Mouse (Mus musculus): ENCODE measurements around the gene Olfr1299. TPM values are rescaled to one million over a fixed set of nuclear protein-coding genes. Genes with fewer than 3 reads are reported as not detected.

The Olfr1299 gene
- not detected in 3 replicates for total RNA-seq (2017)

- no peak for ATAC-seq (replicated peaks; ENCODE audit: insufficient number of reproducible peaks, low FRiP score, low TSS enrichment, poor library complexity, severe bottlenecking)
Measured at GRCm38 (mm10) chr2:111661119-111661518, at the start of gene Olfr1299. Olfr1299 (plus strand) TSS chr2:111661419.

GRCm38 (mm10) chr2:111626397-111626796 is 34.8 kb upstream of the Olfr1299 start, which contains the start of gene Olfr1297:
Olfr1297 (minus strand) TSS chr2:111626497.
- ATAC-seq (replicated peaks; ENCODE audit: insufficient number of reproducible peaks, low FRiP score, low TSS enrichment, poor library complexity, severe bottlenecking), result no peak

DNA sequence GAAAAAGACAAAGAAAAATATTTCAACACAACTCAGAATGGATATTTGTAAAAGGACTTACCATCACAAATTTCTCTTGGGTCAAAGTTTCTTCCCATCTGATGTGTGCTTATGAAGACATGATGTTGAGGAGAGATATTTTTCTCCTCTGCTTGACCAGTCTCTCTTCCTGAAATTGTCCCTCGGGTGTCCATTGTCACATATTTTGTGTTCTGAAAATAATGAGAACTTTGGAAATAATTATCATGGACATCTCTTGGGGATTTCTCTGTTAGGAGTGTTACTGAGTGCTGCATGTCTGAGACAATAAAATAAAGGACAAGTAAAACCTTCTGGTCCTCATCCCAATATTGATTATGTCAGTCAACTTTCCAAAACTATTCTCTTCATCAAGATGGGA is 12.1 kb upstream of the Olfr1299 start, which contains the start of gene Olfr1298:
Gene Olfr1298 (minus strand): TSS at position 101 of the 400 bp plus-strand sequence.
- no peak for ATAC-seq (replicated peaks; ENCODE audit: insufficient number of reproducible peaks, low FRiP score, low TSS enrichment, poor library complexity, severe bottlenecking)

Other genes starting within 250 kb of the Olfr1299 start
- not detected in 3 replicates for gene Olfr1286, start 238.3 kb upstream of the Olfr1299 start, total RNA-seq (2017)
- gene Olfr1287, start 212.3 kb upstream of the Olfr1299 start, total RNA-seq (2017), result not detected in 3 replicates
- gene Olfr1288, start 187.3 kb upstream of the Olfr1299 start, total RNA-seq (2017), result not detected in 3 replicates
- not detected in 3 replicates for gene Olfr1289, start 180.6 kb upstream of the Olfr1299 start, total RNA-seq (2017)
- not detected in 3 replicates for gene Olfr1290, start 167.6 kb upstream of the Olfr1299 start, total RNA-seq (2017)
- gene Olfr1291-ps1, start 164.2 kb upstream of the Olfr1299 start, total RNA-seq (2017), result not detected in 3 replicates
- gene Olfr1293-ps, start 136.2 kb upstream of the Olfr1299 start, total RNA-seq (2017), result not detected in 3 replicates
- not detected in 3 replicates for gene Olfr1294, start 121.1 kb upstream of the Olfr1299 start, total RNA-seq (2017)
- gene Olfr1295, start 91.7 kb upstream of the Olfr1299 start, total RNA-seq (2017), result not detected in 3 replicates
- gene Olfr1297, start 34.9 kb upstream of the Olfr1299 start, total RNA-seq (2017), result 0.10 TPM in 1 of 3 replicates, not detected in the others
- gene Olfr1298, start 12.2 kb upstream of the Olfr1299 start, total RNA-seq (2017), result not detected in 3 replicates
- 0.29 TPM in 1 of 3 replicates, not detected in the others for gene Olfr1301, start 89.6 kb downstream of the Olfr1299 start, total RNA-seq (2017)
- gene Olfr1302, start 116.0 kb downstream of the Olfr1299 start, total RNA-seq (2017), result not detected in 3 replicates
- not detected in 3 replicates for gene Olfr1303, start 158.9 kb downstream of the Olfr1299 start, total RNA-seq (2017)
- gene Olfr1305, start 215.7 kb downstream of the Olfr1299 start, total RNA-seq (2017), result not detected in 3 replicates

Measured in monocyte, adult 5-6 weeks (primary cell).